Mouse (Mus musculus): Measurements from ENCODE around the gene Phgr1. TPM values are rescaled to one million over a fixed set of nuclear protein-coding genes. Genes with fewer than 3 reads are reported as not detected.

The Phgr1 gene
- polyA plus RNA-seq, 1 experiment: 4.9 TPM

DNA sequence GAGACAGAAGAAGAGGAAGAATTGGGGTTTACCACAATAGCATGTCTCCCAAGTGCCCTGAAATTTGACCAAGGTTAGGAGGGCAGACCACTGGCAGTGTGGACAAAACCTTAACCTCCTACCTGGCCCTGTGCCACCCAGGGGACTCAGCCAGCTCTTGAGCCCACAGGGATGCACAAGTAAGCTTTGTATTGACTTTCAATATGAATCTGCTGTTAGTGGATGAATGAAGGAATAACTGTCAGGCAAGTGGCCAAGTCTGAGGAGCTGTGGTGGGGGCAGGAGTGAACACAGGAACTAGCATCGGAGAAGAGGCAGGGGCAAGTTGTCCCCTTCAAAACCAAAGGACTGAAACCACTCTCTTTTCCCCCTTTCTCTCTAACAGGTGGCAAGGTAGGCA, 2.8 kb downstream of the Phgr1 start:
- no peak for DNase-seq
- Histone ChIP-seq H3K27me3 (ENCODE audit: control insufficient read depth, insufficient read depth, low read length) (no peaks in the 10 kb centered on the region), H3K4me3 (ENCODE audit: control insufficient read depth, insufficient read depth, low read length) (no peak overlapping the region), H3K27ac (ENCODE audit: control insufficient read depth, insufficient read depth, low read length) (no peak overlapping the region), H3K36me3 (ENCODE audit: control insufficient read depth, insufficient read depth, low read length) (no peaks in the 10 kb centered on the region), H3K4me1 (replicated peaks; ENCODE audit: control insufficient read depth, insufficient read depth, low read length) (peaks cover 8% of the 10 kb centered on the region; the same call in 1 of the 2 replicates)
- TF ChIP-seq POLR2A (IDR thresholded peaks at IDR 0.05; ENCODE audit: control insufficient read depth, extremely low read depth, insufficient read depth, low read length, poor library complexity) (no peak), CTCF (IDR thresholded peaks at IDR 0.05; ENCODE audit: borderline replicate concordance, control insufficient read depth, extremely low read depth, insufficient read depth, low read length, poor library complexity) (no peak)
- 4% methylated on average over 1 of the region's 1 CpGs for WGBS

DNA sequence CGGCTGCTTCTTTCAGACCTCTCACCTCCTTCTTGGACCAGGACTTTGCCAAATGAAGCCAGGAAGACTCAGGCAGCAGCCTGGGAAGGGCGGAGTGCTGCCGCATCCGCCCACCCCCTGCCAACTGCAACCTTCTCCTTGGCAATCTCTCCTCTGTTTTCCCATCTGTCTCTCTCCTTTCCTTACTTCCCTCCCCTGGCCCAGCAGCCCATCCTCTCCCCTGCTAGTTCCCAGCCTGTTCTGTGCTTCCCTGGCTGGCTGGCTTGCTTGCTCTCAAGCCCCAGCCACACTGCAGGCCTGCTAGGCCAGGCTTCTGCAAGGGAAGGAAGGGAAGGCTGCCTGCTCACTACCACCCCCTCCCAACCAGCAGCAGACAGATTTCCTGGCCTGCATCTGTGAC, 3.3 kb downstream of the Phgr1 start:
- Histone ChIP-seq H3K27me3 (ENCODE audit: control insufficient read depth, insufficient read depth, low read length) (no peaks in the 10 kb centered on the region), H3K36me3 (ENCODE audit: control insufficient read depth, insufficient read depth, low read length) (no peaks in the 10 kb centered on the region), H3K4me3 (ENCODE audit: control insufficient read depth, insufficient read depth, low read length) (no peak overlapping the region), H3K27ac (ENCODE audit: control insufficient read depth, insufficient read depth, low read length) (no peak overlapping the region), H3K4me1 (replicated peaks; ENCODE audit: control insufficient read depth, insufficient read depth, low read length) (peaks cover 8% of the 10 kb centered on the region; the same call in 1 of the 2 replicates)
- WGBS: 72% methylated on average over 4 of the region's 4 CpGs
- no peak for DNase-seq
- no peak for TF ChIP-seq CTCF (IDR thresholded peaks at IDR 0.05; ENCODE audit: borderline replicate concordance, control insufficient read depth, extremely low read depth, insufficient read depth, low read length, poor library complexity)
- TF ChIP-seq POLR2A (IDR thresholded peaks at IDR 0.05; ENCODE audit: control insufficient read depth, extremely low read depth, insufficient read depth, low read length, poor library complexity): no peak

DNA sequence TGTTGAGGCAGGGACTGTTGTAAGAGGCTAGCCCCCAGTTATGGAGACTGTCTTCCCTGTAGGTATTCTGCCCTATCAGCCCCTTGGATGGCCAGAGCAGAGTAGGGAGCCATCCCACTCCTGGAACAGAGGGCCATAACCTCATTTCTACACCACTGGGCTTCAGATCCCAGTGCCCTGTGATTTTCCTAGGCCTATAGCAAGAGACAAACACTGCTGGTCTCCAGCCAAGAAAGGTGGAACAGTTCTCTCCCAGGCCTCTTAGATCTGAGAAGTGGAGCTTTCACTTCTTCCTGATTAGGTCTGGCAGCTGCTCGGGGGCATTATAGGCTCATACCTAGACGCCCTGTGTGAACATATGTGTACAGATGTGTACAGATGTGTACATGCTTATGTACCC, 3.7 kb downstream of the Phgr1 start:
- no peak for DNase-seq
- H3K36me3 ChIP-seq (ENCODE audit: control insufficient read depth, insufficient read depth, low read length): no peaks in the 10 kb centered on the region
- WGBS: 69% methylated on average over 2 of the region's 2 CpGs
- H3K27me3 ChIP-seq (ENCODE audit: control insufficient read depth, insufficient read depth, low read length): no peaks in the 10 kb centered on the region
- TF ChIP-seq CTCF (IDR thresholded peaks at IDR 0.05; ENCODE audit: borderline replicate concordance, control insufficient read depth, extremely low read depth, insufficient read depth, low read length, poor library complexity) (no peak), POLR2A (IDR thresholded peaks at IDR 0.05; ENCODE audit: control insufficient read depth, extremely low read depth, insufficient read depth, low read length, poor library complexity) (no peak)
- H3K27ac ChIP-seq (ENCODE audit: control insufficient read depth, insufficient read depth, low read length): no peak overlapping the region
- H3K4me1 ChIP-seq (replicated peaks; ENCODE audit: control insufficient read depth, insufficient read depth, low read length): peaks cover 8% of the 10 kb centered on the region; the same call in 1 of the 2 replicates
- H3K4me3 ChIP-seq (ENCODE audit: control insufficient read depth, insufficient read depth, low read length): no peak overlapping the region

DNA sequence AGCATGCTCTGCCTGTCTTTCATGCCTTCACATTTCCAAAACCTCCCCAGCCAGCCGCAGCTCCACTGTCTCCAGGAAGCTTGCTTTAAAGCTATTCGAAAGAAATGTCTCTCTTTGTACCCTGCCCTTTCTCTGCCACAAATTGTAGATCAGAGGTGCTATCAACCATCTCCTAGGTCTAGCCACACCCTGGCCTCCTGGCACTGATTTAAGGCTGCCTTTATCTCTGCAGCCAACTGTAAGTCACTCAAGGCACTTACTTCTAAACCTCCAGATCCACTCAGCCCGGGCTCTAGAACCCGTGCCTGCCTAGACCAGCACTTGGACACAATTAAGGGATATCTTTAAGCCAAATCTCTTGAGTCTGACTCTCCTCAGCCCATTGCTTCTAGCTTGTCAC, 5.8 kb downstream of the Phgr1 start:
- WGBS: 83% methylated on average over 4 of the region's 4 CpGs
- DNase-seq: no peak
- Histone ChIP-seq H3K4me3 (ENCODE audit: control insufficient read depth, insufficient read depth, low read length) (no peak overlapping the region), H3K27me3 (ENCODE audit: control insufficient read depth, insufficient read depth, low read length) (no peaks in the 10 kb centered on the region), H3K27ac (ENCODE audit: control insufficient read depth, insufficient read depth, low read length) (no peak overlapping the region), H3K36me3 (ENCODE audit: control insufficient read depth, insufficient read depth, low read length) (no peaks in the 10 kb centered on the region), H3K4me1 (replicated peaks; ENCODE audit: control insufficient read depth, insufficient read depth, low read length) (peaks cover 8% of the 10 kb centered on the region; the same call in 1 of the 2 replicates)
- TF ChIP-seq CTCF (IDR thresholded peaks at IDR 0.05; ENCODE audit: borderline replicate concordance, control insufficient read depth, extremely low read depth, insufficient read depth, low read length, poor library complexity) (no peak), POLR2A (IDR thresholded peaks at IDR 0.05; ENCODE audit: control insufficient read depth, extremely low read depth, insufficient read depth, low read length, poor library complexity) (no peak)

DNA sequence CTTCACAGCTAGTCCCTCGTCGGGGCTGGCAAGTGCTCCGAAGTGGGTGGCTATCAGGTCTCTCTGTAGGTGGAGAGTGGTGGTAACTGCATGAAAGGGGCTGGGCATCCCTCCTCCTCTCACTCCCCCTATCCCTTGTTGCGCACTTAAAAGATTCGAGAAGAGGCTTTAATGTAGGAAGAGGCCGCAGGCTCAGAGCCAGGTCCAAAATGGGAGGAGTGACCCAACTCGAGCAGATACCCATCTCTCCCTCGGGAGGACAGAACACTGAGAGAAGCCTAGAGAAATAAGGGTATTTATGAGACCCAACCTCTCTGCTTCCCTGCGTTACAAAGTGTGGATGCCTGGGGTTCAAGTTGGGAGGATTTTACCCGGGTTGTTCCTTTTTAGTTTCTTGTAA, 6.5 kb downstream of the Phgr1 start:
- H3K27ac ChIP-seq (ENCODE audit: control insufficient read depth, insufficient read depth, low read length): no peak overlapping the region
- H3K4me3 ChIP-seq (ENCODE audit: control insufficient read depth, insufficient read depth, low read length): no peak overlapping the region
- no peak for DNase-seq
- H3K27me3 ChIP-seq (ENCODE audit: control insufficient read depth, insufficient read depth, low read length): no peaks in the 10 kb centered on the region
- peaks cover 8% of the 10 kb centered on the region; the same call in 1 of the 2 replicates for H3K4me1 ChIP-seq (replicated peaks; ENCODE audit: control insufficient read depth, insufficient read depth, low read length)
- TF ChIP-seq POLR2A (IDR thresholded peaks at IDR 0.05; ENCODE audit: control insufficient read depth, extremely low read depth, insufficient read depth, low read length, poor library complexity): no peak
- TF ChIP-seq CTCF (IDR thresholded peaks at IDR 0.05; ENCODE audit: borderline replicate concordance, control insufficient read depth, extremely low read depth, insufficient read depth, low read length, poor library complexity): no peak
- 52% methylated on average over 10 of the region's 10 CpGs for WGBS
- no peaks in the 10 kb centered on the region for H3K36me3 ChIP-seq (ENCODE audit: control insufficient read depth, insufficient read depth, low read length)

DNA sequence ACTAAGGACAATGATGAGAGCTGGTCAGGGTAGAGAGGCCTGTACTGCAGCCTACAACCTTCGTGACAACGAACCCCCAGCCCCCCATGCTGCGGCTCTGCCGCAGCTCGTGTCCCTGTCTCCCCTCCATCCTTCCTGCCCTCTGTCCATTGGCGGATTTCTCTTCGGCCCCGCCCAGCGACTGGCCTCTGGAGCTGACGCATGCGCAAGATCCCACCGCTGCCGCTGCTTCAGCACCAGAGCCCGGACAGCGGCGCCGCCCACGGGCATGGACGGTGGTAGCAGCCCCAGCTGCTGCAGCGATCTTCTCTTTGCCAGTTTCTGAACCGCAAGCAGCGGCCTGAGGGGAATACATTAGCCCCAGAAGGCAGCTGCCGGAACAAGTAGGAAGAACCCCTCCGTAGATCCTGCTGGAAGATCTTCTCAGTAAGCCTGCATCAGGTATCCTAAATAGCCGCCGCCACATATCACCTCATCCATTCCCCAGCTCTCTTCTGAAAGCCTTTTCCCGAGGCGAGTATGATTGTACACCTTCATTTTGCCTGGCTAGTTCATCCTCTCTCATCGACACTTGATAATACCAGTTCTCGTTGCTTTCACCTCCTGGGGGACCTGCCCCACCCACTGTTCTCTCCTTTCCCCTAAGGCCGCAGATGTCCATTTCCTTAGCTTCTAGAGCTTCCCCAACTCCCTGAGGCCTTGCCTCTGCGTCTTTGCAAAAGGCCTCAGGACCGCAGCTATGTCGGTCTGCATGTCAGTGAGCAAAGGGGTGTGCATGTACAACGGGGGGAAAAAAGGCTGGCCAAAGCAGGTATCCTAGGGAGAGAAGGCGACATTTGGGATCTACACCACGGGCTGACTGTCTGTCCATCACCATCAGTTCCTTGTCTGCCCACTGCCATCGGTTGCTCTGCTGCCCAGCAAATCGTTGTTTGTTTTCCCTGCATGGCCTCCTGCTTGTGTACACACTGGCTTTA, 7.2 kb downstream of the Phgr1 start, which contains the start of gene Disp2:
Gene Disp2, plus strand, starts transcription at position 216 of the 977 bp plus-strand sequence.
- TF ChIP-seq CTCF (IDR thresholded peaks at IDR 0.05; ENCODE audit: borderline replicate concordance, control insufficient read depth, extremely low read depth, insufficient read depth, low read length, poor library complexity) (0 out of 2 replicates have a peak, but pooled peaks have one; percentile 35), POLR2A (IDR thresholded peaks at IDR 0.05; ENCODE audit: control insufficient read depth, extremely low read depth, insufficient read depth, low read length, poor library complexity) (no peak)
- H3K4me3 ChIP-seq (ENCODE audit: control insufficient read depth, insufficient read depth, low read length): no peak within 1 kb of the TSS
- no peak within 1 kb of the TSS for H3K27ac ChIP-seq (ENCODE audit: control insufficient read depth, insufficient read depth, low read length)
- H3K4me1 ChIP-seq (replicated peaks; ENCODE audit: control insufficient read depth, insufficient read depth, low read length): peaks cover 8% of the 10 kb centered on the region; the same call in 1 of the 2 replicates
- no peaks in the 10 kb centered on the region for H3K36me3 ChIP-seq (ENCODE audit: control insufficient read depth, insufficient read depth, low read length)
- H3K27me3 ChIP-seq (ENCODE audit: control insufficient read depth, insufficient read depth, low read length): no peaks in the 10 kb centered on the region
- peak; percentile 85 for DNase-seq
- 12% methylated on average over 39 of the region's 39 CpGs for WGBS
